Mouse (Mus musculus) lung, embryonic 15.5 days (tissue): ENCODE results near the gene Wtap. TPM values are rescaled to one million over a fixed set of nuclear protein-coding genes. Genes with fewer than 3 reads are reported as not detected.
"Not testable (repeated sequence)": the region's sequence is repeated elsewhere in the genome, so short reads cannot be mapped to it uniquely, and the experiment has no call there.

Experiments
- ATAC-seq: fragments of 200-750 bp; cut with Nextera tagmentation; 2 replicates; pipeline ENCODE4 v1.8.0; 2017; ENCODE audit warnings: moderate number of reproducible peaks, borderline replicate concordance; ENCODE audit not compliant: low FRiP score, low TSS enrichment; ENCODE audit errors: extremely low read depth
- H3K27ac ChIP-seq: fragments of 300-500 bp; sonication (generic); 2 replicates; pipeline ENCODE4 v1.5.1; 2015; ENCODE audit warnings: moderate library complexity, mild to moderate bottlenecking, inconsistent platforms
- H3K27me3 ChIP-seq: fragments of 300-500 bp; sonication (generic); 2 replicates; pipeline ENCODE4 v1.6.1; 2015; ENCODE audit warnings: inconsistent platforms
- H3K36me3 ChIP-seq: fragments of 300-500 bp; sonication (generic); 2 replicates; pipeline ENCODE4 v1.6.1; 2015; ENCODE audit warnings: inconsistent platforms
- H3K4me1 ChIP-seq: fragments of 300-500 bp; sonication (generic); 2 replicates; pipeline ENCODE4 v1.6.1; 2015; ENCODE audit warnings: inconsistent platforms
- H3K4me2 ChIP-seq: fragments of 300-500 bp; sonication (generic); 2 replicates; pipeline ENCODE4 v1.6.1; 2015; ENCODE audit warnings: inconsistent platforms, mild to moderate bottlenecking, moderate library complexity
- H3K4me3 ChIP-seq: fragments of 300-500 bp; sonication (generic); 2 replicates; pipeline ENCODE4 v1.5.1; 2015; ENCODE audit warnings: mild to moderate bottlenecking, inconsistent platforms
- H3K9ac ChIP-seq: fragments of 300-500 bp; sonication (generic); 2 replicates; pipeline ENCODE4 v1.6.1; 2015; ENCODE audit warnings: inconsistent platforms
- H3K9me3 ChIP-seq: fragments of 300-500 bp; sonication (generic); 2 replicates; pipeline ENCODE4 v1.6.1; 2016; ENCODE audit warnings: inconsistent platforms
- whole genome bisulfite sequencing: fragments of 180-500 bp; shearing (Covaris S2); methylation state at CpG from one replicate; pipeline ENCODE4 v1.1.7; 2015; 5-methylcytosine and 5-hydroxymethylcytosine counted together
- polyA plus RNA-seq: library from polyadenylated mRNA; unstranded; fragments of >200 nt; fragmentation: Nextera tagmentation; extraction: Ambion mirVana; gene quantifications from 2 replicates; pipeline ENCODE4 v1.2.1, GENCODE M21; 2015

The Wtap gene
- polyA plus RNA-seq, 1 experiment from 2014 or later: 115 TPM

- Histone ChIP-seq H3K27ac (no peak overlapping the region), H3K36me3 (no peaks in the 10 kb centered on the region), H3K4me1 (no peaks in the 10 kb centered on the region), H3K27me3 (no peaks in the 10 kb centered on the region), H3K9ac (no peak overlapping the region), H3K4me3 (no peak overlapping the region), H3K9me3 (no peaks in the 10 kb centered on the region), H3K4me2 (no peak overlapping the region)
- 13% methylated on average over 3 of the region's 3 CpGs for WGBS
- ATAC-seq: no peak
Measured at GRCm38 (mm10) chr17:12996345-12996744, 2.4 kb upstream of the Wtap start.

GRCm38 (mm10) chr17:12992470-12992991 lies 1.4 kb downstream of the Wtap start:
- under 1% methylated on average over 48 of the region's 51 CpGs for WGBS
- Histone ChIP-seq H3K4me2 (peak overlapping the region; percentile 89), H3K27ac (peak overlapping the region; percentile 100), H3K27me3 (no peaks in the 10 kb centered on the region), H3K36me3 (peaks cover 5% of the 10 kb centered on the region; the same call in 1 of the 2 replicates), H3K9me3 (no peaks in the 10 kb centered on the region), H3K4me1 (peaks cover 18% of the 10 kb centered on the region; the same call in 1 of the 2 replicates), H3K4me3 (peak overlapping the region; percentile 100), H3K9ac (peak overlapping the region; percentile 100)
- ATAC-seq: peak; percentile 88

DNA sequence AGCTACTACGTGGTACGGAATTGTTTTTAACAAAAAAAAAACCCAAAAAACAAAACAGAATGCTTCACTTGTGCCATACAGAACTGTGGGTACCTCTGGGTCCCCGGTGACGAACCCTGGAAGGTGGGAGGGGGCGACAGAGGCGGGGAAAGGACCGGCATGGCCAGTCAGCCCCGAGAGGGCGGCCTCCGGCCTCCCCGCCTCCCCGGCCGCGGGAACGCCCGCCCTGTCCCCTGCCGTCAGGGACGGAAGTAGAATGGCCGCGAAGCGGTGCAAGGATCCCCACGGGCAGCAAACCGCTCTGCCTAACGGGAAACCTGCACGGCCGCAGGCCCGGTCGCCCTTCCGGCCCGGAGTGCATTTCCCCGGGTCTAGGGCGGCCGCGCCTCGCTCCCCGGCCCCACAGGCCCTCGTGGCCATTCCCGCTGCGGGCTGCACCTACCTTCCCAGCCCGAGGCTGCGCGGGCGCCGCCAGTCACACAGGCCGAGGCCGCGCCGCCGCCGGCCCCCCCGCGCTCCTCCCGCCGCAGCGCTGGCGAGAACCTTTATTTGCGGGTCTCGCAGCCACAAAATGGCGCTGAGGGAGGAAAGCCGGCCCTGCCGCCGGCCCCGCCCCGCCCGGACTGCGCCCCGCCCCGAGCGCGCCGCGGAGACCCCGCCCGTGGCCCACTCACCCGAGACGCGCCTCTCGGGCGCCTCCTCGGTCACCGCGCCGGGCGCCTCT lies 2.2 kb downstream of the Wtap start:
- Histone ChIP-seq H3K27ac (peak overlapping the region; percentile 100), H3K9me3 (no peaks in the 10 kb centered on the region), H3K36me3 (peaks cover 5% of the 10 kb centered on the region; the same call in 1 of the 2 replicates), H3K4me3 (peak overlapping the region; percentile 100), H3K27me3 (no peaks in the 10 kb centered on the region), H3K4me2 (peak overlapping the region; percentile 89), H3K4me1 (peaks cover 18% of the 10 kb centered on the region; the same call in 1 of the 2 replicates), H3K9ac (peak overlapping the region; percentile 100)
- WGBS: 3% methylated on average over 80 of the region's 84 CpGs
- peak; percentile 95 for ATAC-seq

- Histone ChIP-seq H3K27me3 (no peaks in the 10 kb centered on the region), H3K4me2 (peak overlapping the region; percentile 89), H3K27ac (peak overlapping the region; percentile 100), H3K9ac (peak overlapping the region; percentile 100), H3K9me3 (no peaks in the 10 kb centered on the region), H3K4me3 (peak overlapping the region; percentile 100), H3K4me1 (peaks cover 18% of the 10 kb centered on the region; the same call in 1 of the 2 replicates), H3K36me3 (peaks cover 5% of the 10 kb centered on the region; the same call in 1 of the 2 replicates)
- WGBS: 2% methylated on average over 12 of the region's 12 CpGs
- ATAC-seq: no peak
Measured at GRCm38 (mm10) chr17:12991194-12991634, 2.8 kb downstream of the Wtap start.

DNA sequence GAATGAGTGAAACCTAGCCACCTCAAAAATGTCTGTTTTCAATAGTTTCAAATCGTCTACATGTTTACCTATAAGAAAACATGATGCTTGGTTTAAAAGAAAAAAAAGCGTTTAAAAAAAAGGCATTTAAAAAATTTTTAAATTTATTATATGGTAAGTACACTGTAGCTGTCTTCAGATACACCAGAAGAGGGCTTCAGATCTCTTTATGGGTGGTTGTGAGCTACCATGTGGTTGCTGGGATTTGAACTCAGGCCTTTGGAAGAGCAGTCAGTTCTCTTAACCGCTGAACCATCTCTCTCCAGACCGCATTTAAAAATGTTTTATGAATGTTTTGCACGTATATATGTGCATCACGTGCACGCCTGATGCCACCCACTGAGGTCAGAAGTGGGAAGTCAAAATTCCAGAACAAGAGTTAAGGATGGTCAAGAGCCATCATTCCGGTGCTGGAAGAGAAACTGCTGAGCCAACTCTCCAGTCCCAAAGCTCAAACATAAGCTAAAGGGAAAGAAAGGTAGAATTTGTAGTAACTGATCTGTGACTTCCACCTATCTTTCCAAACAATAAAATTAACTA lies 3.3 kb downstream of the Wtap start:
- H3K4me3 ChIP-seq: peak overlapping the region; percentile 100
- peak overlapping the region; percentile 89 for H3K4me2 ChIP-seq

GRCm38 (mm10) chr17:12988096-12988495 lies 5.9 kb downstream of the Wtap start:
- not testable (repeated sequence) for H3K27me3 ChIP-seq, H3K9ac ChIP-seq, H3K4me2 ChIP-seq, H3K27ac ChIP-seq, H3K4me3 ChIP-seq, ATAC-seq, H3K9me3 ChIP-seq
- peaks cover 18% of the 10 kb centered on the region; the same call in 1 of the 2 replicates for H3K4me1 ChIP-seq
- H3K36me3 ChIP-seq: peaks cover 25% of the 10 kb centered on the region
- WGBS: 94% methylated on average over 8 of the region's 8 CpGs

More for the DNA sequence above, 3.3 kb downstream of the Wtap start:
- Histone ChIP-seq H3K9me3 (no peaks in the 10 kb centered on the region), H3K27ac (peak overlapping the region; percentile 100), H3K27me3 (no peaks in the 10 kb centered on the region), H3K36me3 (peaks cover 5% of the 10 kb centered on the region; the same call in 1 of the 2 replicates), H3K4me1 (peaks cover 18% of the 10 kb centered on the region; the same call in 1 of the 2 replicates), H3K9ac (peak overlapping the region; percentile 100)
- WGBS: 35% methylated on average over 8 of the region's 8 CpGs
- ATAC-seq: no peak

DNA sequence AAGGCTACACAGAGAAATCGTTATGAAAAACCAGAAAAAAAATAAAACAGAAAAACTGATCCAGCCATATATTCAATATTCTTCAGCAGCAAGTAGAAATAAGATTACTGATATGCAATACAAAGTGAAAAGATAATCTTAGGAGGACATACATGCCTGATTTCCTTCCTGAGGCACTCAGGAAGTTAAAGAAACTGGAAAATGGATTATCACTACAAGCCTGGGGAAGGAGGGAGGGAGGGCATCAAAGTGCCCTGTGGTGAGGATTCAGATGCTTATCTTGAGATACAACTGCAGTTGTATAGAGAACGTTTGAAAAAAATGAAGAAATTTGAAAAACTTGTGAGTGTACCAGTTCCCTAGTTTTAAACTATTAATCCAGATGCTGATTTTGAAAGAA lies 10.0 kb downstream of the Wtap start:
- H3K4me1 ChIP-seq: peaks cover 5% of the 10 kb centered on the region; the same call in 1 of the 2 replicates
- 69% methylated on average over 2 of the region's 2 CpGs for WGBS
- H3K27me3 ChIP-seq: no peaks in the 10 kb centered on the region
- no peaks in the 10 kb centered on the region for H3K9me3 ChIP-seq
- no peak overlapping the region for H3K9ac ChIP-seq
- H3K27ac ChIP-seq: no peak overlapping the region
- H3K4me3 ChIP-seq: no peak overlapping the region
- H3K36me3 ChIP-seq: peaks cover 57% of the 10 kb centered on the region
- H3K4me2 ChIP-seq: no peak overlapping the region
- ATAC-seq: no peak

DNA sequence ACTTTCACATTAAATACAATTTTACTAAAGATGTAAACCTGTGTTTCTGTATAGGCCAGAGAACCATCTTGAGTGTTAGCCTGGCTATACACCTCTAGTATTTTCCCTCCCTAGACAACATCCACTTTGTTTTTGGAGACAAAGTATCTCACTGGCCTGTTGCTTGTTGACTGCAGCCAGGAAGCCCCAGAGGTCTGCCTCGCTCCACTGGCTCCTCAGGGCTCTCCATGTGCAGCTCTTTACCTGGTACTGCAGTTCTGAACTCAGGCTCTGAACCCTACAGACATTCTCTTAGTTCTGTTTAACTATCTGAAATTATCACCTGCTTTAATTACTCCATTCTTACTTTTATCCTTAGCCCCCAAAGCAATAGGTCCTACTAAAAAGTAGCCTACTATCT lies 15.4 kb downstream of the Wtap start:
- Histone ChIP-seq H3K4me1 (no peaks in the 10 kb centered on the region), H3K27me3 (no peaks in the 10 kb centered on the region), H3K27ac (no peak overlapping the region), H3K9me3 (no peaks in the 10 kb centered on the region), H3K4me3 (no peak overlapping the region), H3K36me3 (peaks cover 71% of the 10 kb centered on the region), H3K9ac (no peak overlapping the region), H3K4me2 (no peak overlapping the region)
- ATAC-seq: no peak
- 88% methylated on average over 1 of the region's 1 CpGs for WGBS

DNA sequence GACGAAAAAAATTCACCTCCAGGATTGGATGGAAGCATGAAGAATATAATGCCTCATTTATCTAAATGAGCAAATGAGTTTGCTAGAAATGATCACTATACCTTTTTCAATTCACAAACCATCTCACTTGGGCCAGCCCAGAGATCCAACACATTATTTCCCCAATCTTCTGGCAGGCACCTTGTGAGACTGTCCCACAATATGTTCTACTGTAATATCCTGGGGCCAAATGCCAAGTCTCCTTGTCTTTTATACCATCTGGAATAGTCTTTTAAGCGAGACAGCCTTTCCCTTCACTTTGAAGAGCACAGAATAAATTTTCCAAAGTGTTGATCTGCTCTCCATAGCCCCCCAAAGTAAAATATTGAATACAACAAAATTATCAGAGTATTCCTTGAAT lies 20.1 kb downstream of the Wtap start:
- 77% methylated on average over 2 of the region's 2 CpGs for WGBS
- Histone ChIP-seq H3K27me3 (no peaks in the 10 kb centered on the region), H3K36me3 (peaks cover 61% of the 10 kb centered on the region), H3K27ac (no peak overlapping the region), H3K4me3 (no peak overlapping the region), H3K4me1 (no peaks in the 10 kb centered on the region), H3K4me2 (no peak overlapping the region), H3K9ac (no peak overlapping the region), H3K9me3 (no peaks in the 10 kb centered on the region)
- no peak for ATAC-seq

- no peak overlapping the region for H3K4me2 ChIP-seq
- H3K27ac ChIP-seq: no peak overlapping the region
- H3K9ac ChIP-seq: no peak overlapping the region
- WGBS: 92% methylated on average over 2 of the region's 2 CpGs
- no peaks in the 10 kb centered on the region for H3K9me3 ChIP-seq
- no peaks in the 10 kb centered on the region for H3K4me1 ChIP-seq
- H3K36me3 ChIP-seq: peaks cover 49% of the 10 kb centered on the region
- ATAC-seq: no peak
- H3K27me3 ChIP-seq: no peaks in the 10 kb centered on the region
- H3K4me3 ChIP-seq: no peak overlapping the region
Measured at GRCm38 (mm10) chr17:12967173-12967572, 26.8 kb downstream of the Wtap start.

- no peak for ATAC-seq
- Histone ChIP-seq H3K9me3 (no peaks in the 10 kb centered on the region), H3K27ac (no peak overlapping the region), H3K36me3 (peaks cover 25% of the 10 kb centered on the region), H3K9ac (no peak overlapping the region), H3K4me2 (no peak overlapping the region), H3K27me3 (no peaks in the 10 kb centered on the region), H3K4me1 (peaks cover 9% of the 10 kb centered on the region; the same call in 1 of the 2 replicates), H3K4me3 (no peak overlapping the region)
- 49% methylated on average over 3 of the region's 3 CpGs for WGBS
Measured at GRCm38 (mm10) chr17:12963476-12963875, 30.5 kb downstream of the Wtap start.
